Mouse (Mus musculus) A20 (cell line): Measurements from ENCODE around the gene Clcn2.

Experiments used
- DNase-seq: peaks from one replicate; pipeline ENCODE4 v3.0.0-alpha.2; 2011; ENCODE audit warnings: low read depth, low spot score

Clcn2 gene

DNA sequence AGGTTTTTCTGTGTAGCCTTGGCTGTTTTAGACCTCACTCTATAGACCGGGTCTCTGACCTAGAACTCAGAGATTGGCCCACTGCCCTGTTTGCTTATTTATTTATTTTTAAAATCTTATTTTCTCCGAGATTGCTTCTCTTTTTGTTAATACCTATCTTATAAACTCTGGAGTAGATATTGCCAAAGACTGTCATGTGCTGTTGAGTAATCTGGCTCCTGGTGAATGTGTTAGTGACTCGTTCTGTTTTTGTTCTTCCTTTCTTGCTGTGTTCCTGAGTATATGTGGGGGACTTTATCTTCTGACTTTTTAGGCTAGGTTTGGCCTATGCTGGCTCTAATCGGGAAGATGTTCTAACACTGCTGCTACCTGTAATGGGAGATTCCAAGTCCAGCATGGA lies 59.9 kb downstream of the Clcn2 start:
- DNase-seq, result no peak

DNA sequence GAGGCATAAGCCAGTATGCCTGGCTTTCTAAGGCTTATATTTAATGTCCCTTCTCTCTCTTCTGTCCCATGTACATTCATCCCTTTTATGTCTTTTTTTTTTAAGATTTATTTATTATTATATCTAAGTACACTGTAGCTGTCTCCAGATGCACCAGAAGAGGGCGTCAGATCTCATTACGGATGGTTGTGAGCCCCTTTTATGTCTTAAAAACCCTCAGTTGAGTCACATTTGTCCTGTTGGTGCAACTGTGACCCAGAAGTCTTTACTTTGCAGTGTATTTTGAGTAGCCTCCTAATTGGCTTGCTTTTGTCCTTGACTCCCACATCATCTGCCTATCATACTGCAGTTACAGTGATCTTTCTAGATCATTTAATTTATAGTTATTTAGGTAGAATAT lies 64.2 kb downstream of the Clcn2 start:
- no peak for DNase-seq
